Mouse (Mus musculus) intestine, embryonic 15.5 days (tissue): ENCODE data around the gene 1700129C05Rik. TPM values are rescaled to one million over a fixed set of nuclear protein-coding genes. Genes with fewer than 3 reads are reported as not detected.
A peak's percentile ranks its signal among the peaks of the same experiment; 100 is the strongest.

Experiments
- ATAC-seq: fragments of 200-750 bp; cut with Nextera tagmentation; 2 replicates; pipeline ENCODE4 v1.8.0; 2017; ENCODE audit warnings: moderate TSS enrichment, moderate library complexity
- H3K27ac ChIP-seq: fragments of 300-500 bp; sonication (generic); 2 replicates; pipeline ENCODE4 v1.5.1; 2015; ENCODE audit warnings: mild to moderate bottlenecking, inconsistent platforms
- H3K27me3 ChIP-seq: fragments of 300-500 bp; sonication (generic); replicated peaks from 2 replicates; pipeline ENCODE4 v1.6.1; 2015; ENCODE audit warnings: inconsistent platforms
- H3K36me3 ChIP-seq: fragments of 300-500 bp; sonication (generic); 2 replicates; pipeline ENCODE4 v1.6.1; 2015; ENCODE audit warnings: inconsistent platforms
- H3K4me1 ChIP-seq: fragments of 300-500 bp; sonication (generic); replicated peaks from 2 replicates; pipeline ENCODE4 v1.6.1; 2015; ENCODE audit warnings: inconsistent platforms
- H3K4me2 ChIP-seq: fragments of 300-500 bp; sonication (generic); replicated peaks from 2 replicates; pipeline ENCODE4 v1.6.1; 2015; ENCODE audit warnings: mild to moderate bottlenecking, inconsistent platforms
- H3K4me3 ChIP-seq: fragments of 300-500 bp; sonication (generic); replicated peaks from 2 replicates; pipeline ENCODE4 v1.5.1; 2015; ENCODE audit warnings: inconsistent platforms
- H3K9ac ChIP-seq: fragments of 300-500 bp; sonication (generic); 2 replicates; pipeline ENCODE4 v1.6.1; 2015; ENCODE audit warnings: inconsistent platforms
- H3K9me3 ChIP-seq: fragments of 300-500 bp; sonication (generic); 2 replicates; pipeline ENCODE4 v1.6.1; 2016; ENCODE audit warnings: inconsistent platforms
- WGBS: fragments of 180-500 bp; shearing (Covaris S2); methylation state at CpG from one replicate; pipeline ENCODE4 v1.1.7; 2015; 5-methylcytosine and 5-hydroxymethylcytosine counted together
- polyA plus RNA-seq: library from polyadenylated mRNA; unstranded; fragments of >200 nt; fragmentation: Nextera tagmentation; extraction: Ambion mirVana; gene quantifications from 2 replicates; pipeline ENCODE4 v1.2.1, GENCODE M21; 2015

The 1700129C05Rik gene
- not detected in 2 replicates for polyA plus RNA-seq

- Histone ChIP-seq H3K4me1 (no peaks in the 10 kb centered on the region), H3K9ac (no peak within 1 kb of the TSS), H3K36me3 (no peaks in the 10 kb centered on the region), H3K9me3 (no peaks in the 10 kb centered on the region), H3K4me2 (no peak within 1 kb of the TSS), H3K27ac (no peak within 1 kb of the TSS), H3K27me3 (no peaks in the 10 kb centered on the region), H3K4me3 (no peak within 1 kb of the TSS)
- 94% methylated on average over 4 of the region's 4 CpGs for WGBS
- ATAC-seq = no peak
Measured at GRCm38 (mm10) chr14:59142793-59143192, at the start of gene 1700129C05Rik. Gene 1700129C05Rik, minus strand, starts transcription at chr14:59142893.

GRCm38 (mm10) chr14:59186121-59186520 lies 43.4 kb upstream of the 1700129C05Rik start:
- Histone ChIP-seq H3K27me3 (no peaks in the 10 kb centered on the region), H3K9me3 (no peaks in the 10 kb centered on the region), H3K4me3 (no peak overlapping the region), H3K36me3 (no peaks in the 10 kb centered on the region), H3K4me2 (no peak overlapping the region), H3K9ac (no peak overlapping the region), H3K27ac (no peak overlapping the region), H3K4me1 (no peaks in the 10 kb centered on the region)
- WGBS = 83% methylated on average over 2 of the region's 2 CpGs
- no peak for ATAC-seq

DNA sequence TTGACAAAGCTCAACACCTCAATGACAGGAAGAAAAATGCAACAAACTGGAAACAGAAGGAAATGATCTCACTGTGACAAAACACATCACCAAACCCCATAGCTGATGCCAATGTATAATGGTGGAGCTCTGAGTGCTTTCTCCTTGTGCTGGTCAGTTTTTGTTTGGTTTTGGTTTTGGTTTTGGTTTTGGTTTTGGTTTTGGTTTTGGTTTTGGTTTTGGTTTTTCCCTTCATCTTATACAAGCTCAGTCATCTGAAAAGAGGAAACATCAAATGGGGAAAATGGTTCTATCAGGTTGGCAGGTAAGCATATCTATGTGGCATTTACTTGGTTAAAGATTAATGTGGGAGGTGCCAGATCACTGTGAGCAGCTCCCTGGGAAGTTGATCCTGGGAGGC lies 42.8 kb upstream of the 1700129C05Rik start:
- no peak overlapping the region for H3K9ac ChIP-seq
- H3K4me3 ChIP-seq = no peak overlapping the region
- H3K4me1 ChIP-seq = no peaks in the 10 kb centered on the region

GRCm38 (mm10) chr14:59182732-59183131 lies 40.0 kb upstream of the 1700129C05Rik start:
- Histone ChIP-seq H3K4me2 (no peak overlapping the region), H3K4me3 (no peak overlapping the region), H3K9me3 (no peaks in the 10 kb centered on the region), H3K27me3 (no peaks in the 10 kb centered on the region), H3K9ac (no peak overlapping the region), H3K36me3 (no peaks in the 10 kb centered on the region), H3K27ac (no peak overlapping the region), H3K4me1 (no peaks in the 10 kb centered on the region)
- ATAC-seq = no peak
- 76% methylated on average over 2 of the region's 2 CpGs for WGBS

More for the DNA sequence above, 42.8 kb upstream of the 1700129C05Rik start:
- H3K9me3 ChIP-seq = no peaks in the 10 kb centered on the region
- H3K27ac ChIP-seq = no peak overlapping the region
- H3K36me3 ChIP-seq = no peaks in the 10 kb centered on the region
- H3K27me3 ChIP-seq = no peaks in the 10 kb centered on the region
- no peak for ATAC-seq
- no peak overlapping the region for H3K4me2 ChIP-seq

DNA sequence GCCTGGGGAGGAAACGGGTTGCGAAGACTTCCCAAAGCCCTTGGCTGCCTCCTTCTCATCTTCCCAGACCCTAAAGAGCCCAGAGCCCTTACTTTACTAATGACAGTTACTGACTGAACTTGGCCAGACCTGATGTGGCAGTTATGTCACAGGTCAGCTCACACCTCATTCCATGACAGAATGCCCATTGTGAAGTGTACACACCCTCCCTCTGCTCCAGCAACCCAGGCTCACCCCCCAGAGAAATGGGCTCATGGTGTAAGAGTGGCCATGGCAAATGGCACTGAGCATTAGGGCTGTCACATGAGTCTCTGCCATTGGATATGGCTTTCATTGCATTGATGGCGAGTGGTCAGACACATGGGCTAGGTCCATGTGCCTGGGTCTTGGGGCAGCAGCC lies 36.0 kb upstream of the 1700129C05Rik start, which contains the start of gene Gm5142:
Gene Gm5142 (minus strand): TSS at position 101 of the 400 bp plus-strand sequence.
- Histone ChIP-seq H3K36me3 (no peaks in the 10 kb centered on the region), H3K27ac (no peak within 1 kb of the TSS), H3K9me3 (no peaks in the 10 kb centered on the region), H3K4me2 (no peak within 1 kb of the TSS), H3K4me3 (no peak within 1 kb of the TSS), H3K9ac (no peak within 1 kb of the TSS), H3K27me3 (no peaks in the 10 kb centered on the region), H3K4me1 (no peaks in the 10 kb centered on the region)
- ATAC-seq = no peak
- 86% methylated on average over 3 of the region's 3 CpGs for WGBS

- Histone ChIP-seq H3K27me3 (no peaks in the 10 kb centered on the region), H3K9me3 (no peaks in the 10 kb centered on the region), H3K27ac (0 out of 2 replicates have a peak overlapping the region, but pooled peaks have one; percentile 3), H3K4me1 (no peaks in the 10 kb centered on the region), H3K4me2 (no peak overlapping the region), H3K36me3 (no peaks in the 10 kb centered on the region), H3K9ac (no peak overlapping the region), H3K4me3 (no peak overlapping the region)
- ATAC-seq = peak; percentile 92
- 49% methylated on average over 3 of the region's 3 CpGs for WGBS
Measured at GRCm38 (mm10) chr14:59157016-59157698, 14.5 kb upstream of the 1700129C05Rik start.

DNA sequence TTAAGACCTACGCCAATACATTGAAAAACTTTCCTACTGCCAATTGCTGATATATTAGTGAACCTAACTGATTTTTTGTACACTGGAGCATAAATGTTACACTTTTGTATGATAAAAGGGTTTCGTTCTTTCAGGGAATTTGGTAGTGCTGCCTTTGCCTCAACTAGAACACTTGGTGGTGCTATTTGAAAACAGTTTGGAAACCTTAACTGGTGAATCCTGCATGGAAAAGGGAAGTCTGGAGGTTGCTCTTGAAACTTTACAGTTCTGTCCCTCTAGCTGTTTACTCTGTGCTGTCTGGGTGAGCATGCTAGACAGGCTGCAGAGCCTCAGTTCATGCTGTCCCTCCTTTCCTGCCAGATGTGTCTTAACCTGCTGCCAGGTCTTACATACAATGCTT lies 12.9 kb upstream of the 1700129C05Rik start:
- ATAC-seq = no peak; the same call in 1 of the 2 replicates
- Histone ChIP-seq H3K9me3 (no peaks in the 10 kb centered on the region), H3K4me2 (no peak overlapping the region), H3K27ac (no peak overlapping the region), H3K4me3 (no peak overlapping the region), H3K27me3 (no peaks in the 10 kb centered on the region), H3K36me3 (no peaks in the 10 kb centered on the region), H3K4me1 (no peaks in the 10 kb centered on the region), H3K9ac (no peak overlapping the region)
- 71% methylated on average over 2 of the region's 2 CpGs for WGBS

GRCm38 (mm10) chr14:59114281-59114680 lies 28.4 kb downstream of the 1700129C05Rik start:
- Histone ChIP-seq H3K9ac (no peak overlapping the region), H3K4me3 (no peak overlapping the region), H3K36me3 (no peaks in the 10 kb centered on the region)

DNA sequence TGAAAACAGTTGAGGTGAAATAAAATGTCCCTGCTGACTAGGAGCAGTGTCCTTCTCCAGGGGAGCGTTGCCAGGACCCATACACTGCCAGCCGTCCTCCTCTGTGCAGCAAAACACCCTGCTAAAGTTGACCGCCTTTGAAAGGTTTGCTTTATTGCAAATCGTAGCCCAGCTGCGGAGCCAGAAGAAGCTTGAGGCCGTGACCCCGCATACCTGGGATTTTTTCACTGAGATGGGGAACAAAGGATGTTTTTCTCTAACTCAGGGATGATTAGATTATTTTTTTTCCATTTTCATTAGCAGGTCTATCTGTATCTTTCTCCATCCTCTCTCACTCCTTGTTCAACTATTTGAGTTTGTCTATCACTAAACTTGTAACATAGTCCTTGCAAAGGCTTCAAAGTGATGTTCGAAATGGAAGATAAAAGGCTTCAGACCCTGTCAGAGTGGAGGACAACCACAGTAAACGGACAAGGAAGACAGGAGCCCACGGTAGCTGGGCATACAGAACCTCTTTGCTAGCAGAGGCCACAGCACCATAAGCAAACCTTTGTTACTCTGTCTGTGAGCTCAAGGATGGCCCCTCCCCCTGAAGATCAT lies 38.6 kb downstream of the 1700129C05Rik start:
- Histone ChIP-seq H3K27me3 (no peaks in the 10 kb centered on the region), H3K4me2 (no peak overlapping the region), H3K4me1 (no peaks in the 10 kb centered on the region; the same call in 1 of the 2 replicates), H3K9me3 (no peaks in the 10 kb centered on the region), H3K9ac (no peak overlapping the region), H3K36me3 (no peaks in the 10 kb centered on the region), H3K27ac (no peak overlapping the region), H3K4me3 (no peak overlapping the region)
- ATAC-seq = no peak
- WGBS = 19% methylated on average over 10 of the region's 10 CpGs

More at GRCm38 (mm10) chr14:59114281-59114680, 28.4 kb downstream of the 1700129C05Rik start:
- Histone ChIP-seq H3K27ac (no peak overlapping the region), H3K27me3 (no peaks in the 10 kb centered on the region), H3K4me2 (no peak overlapping the region), H3K4me1 (no peaks in the 10 kb centered on the region), H3K9me3 (no peaks in the 10 kb centered on the region)
- no peak for ATAC-seq
- 2% methylated on average over 2 of the region's 2 CpGs for WGBS

- Histone ChIP-seq H3K9me3 (no peaks in the 10 kb centered on the region), H3K4me1 (no peaks in the 10 kb centered on the region), H3K9ac (no peak overlapping the region), H3K4me2 (no peak overlapping the region), H3K36me3 (no peaks in the 10 kb centered on the region), H3K27me3 (no peaks in the 10 kb centered on the region), H3K4me3 (no peak overlapping the region), H3K27ac (no peak overlapping the region)
- ATAC-seq = no peak
Measured at GRCm38 (mm10) chr14:59093601-59094000, 49.1 kb downstream of the 1700129C05Rik start.

DNA sequence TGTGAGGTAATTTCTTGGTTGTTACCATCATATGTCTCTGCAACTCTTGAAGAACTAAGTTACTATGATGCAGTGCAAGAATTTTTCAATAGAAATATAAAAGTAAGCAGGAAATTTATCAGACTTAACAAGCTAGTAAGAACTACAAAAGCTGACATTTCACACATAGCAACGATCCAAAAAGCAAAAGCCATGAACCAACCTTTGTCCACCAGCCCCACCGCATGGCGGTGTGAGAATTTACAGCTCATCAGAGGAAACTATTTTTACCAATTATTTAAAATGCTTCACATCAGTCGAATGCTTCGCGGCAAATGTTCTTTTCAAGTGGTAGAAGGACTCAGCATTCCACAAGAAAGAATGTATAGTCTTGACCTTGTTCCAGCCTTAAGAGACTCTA lies 58.3 kb downstream of the 1700129C05Rik start:
- Histone ChIP-seq H3K9ac (no peak overlapping the region), H3K9me3 (no peaks in the 10 kb centered on the region), H3K36me3 (no peaks in the 10 kb centered on the region), H3K4me2 (no peak overlapping the region), H3K27ac (no peak overlapping the region), H3K27me3 (no peaks in the 10 kb centered on the region), H3K4me1 (no peaks in the 10 kb centered on the region), H3K4me3 (no peak overlapping the region)
- WGBS = 20% methylated on average over 6 of the region's 6 CpGs
- no peak for ATAC-seq
